Mouse (Mus musculus) kidney, embryonic 15.5 days (tissue): ENCODE measurements around the gene Col4a6. TPM values are rescaled to one million over a fixed set of nuclear protein-coding genes. Genes with fewer than 3 reads are reported as not detected.

Experiments
- ATAC-seq: fragments of 200-750 bp; cut with Nextera tagmentation; replicated peaks from 2 replicates; pipeline ENCODE4 v1.8.0; 2017; ENCODE audit warnings: moderate TSS enrichment; ENCODE audit not compliant: low FRiP score
- H3K27ac ChIP-seq: fragments of 300-500 bp; sonication (generic); 2 replicates; pipeline ENCODE4 v1.5.1; 2015; ENCODE audit warnings: mild to moderate bottlenecking, inconsistent platforms
- H3K27me3 ChIP-seq: fragments of 300-500 bp; sonication (generic); 2 replicates; pipeline ENCODE4 v1.6.1; 2015; ENCODE audit warnings: inconsistent platforms
- H3K36me3 ChIP-seq: fragments of 300-500 bp; sonication (generic); 2 replicates; pipeline ENCODE4 v1.6.1; 2015; ENCODE audit warnings: inconsistent platforms
- H3K4me1 ChIP-seq: fragments of 300-500 bp; sonication (generic); 2 replicates; pipeline ENCODE4 v1.6.1; 2015; ENCODE audit warnings: inconsistent platforms
- H3K4me2 ChIP-seq: fragments of 300-500 bp; sonication (generic); 2 replicates; pipeline ENCODE4 v1.6.1; 2015; ENCODE audit warnings: moderate library complexity, mild to moderate bottlenecking, inconsistent platforms
- H3K4me3 ChIP-seq: fragments of 300-500 bp; sonication (generic); replicated peaks from 2 replicates; pipeline ENCODE4 v1.5.1; 2015; ENCODE audit warnings: mild to moderate bottlenecking, inconsistent platforms
- H3K9ac ChIP-seq: fragments of 300-500 bp; sonication (generic); 2 replicates; pipeline ENCODE4 v1.6.1; 2015; ENCODE audit warnings: mild to moderate bottlenecking, inconsistent platforms
- H3K9me3 ChIP-seq: fragments of 300-500 bp; sonication (generic); replicated peaks from 2 replicates; pipeline ENCODE4 v1.6.1; 2016; ENCODE audit warnings: inconsistent platforms
- WGBS: fragments of 180-500 bp; shearing (Covaris S2); methylation state at CpG from one replicate; pipeline ENCODE4 v1.1.7; 2015; ENCODE audit warnings: mixed read lengths; 5-methylcytosine and 5-hydroxymethylcytosine counted together
- polyA plus RNA-seq: library from polyadenylated mRNA; unstranded; fragments of >200 nt; fragmentation: Nextera tagmentation; extraction: Ambion mirVana; gene quantifications from 2 replicates; pipeline ENCODE4 v1.2.1, GENCODE M21; 2015

The Col4a6 gene
- 2.2 and 2.4 TPM in 2 replicates for polyA plus RNA-seq

GRCm38 (mm10) chrX:141473470-141474302 is at the start of gene Col4a6:
TSS of gene Col4a6 (minus strand) at chrX:141474076.
- Histone ChIP-seq H3K4me1 (peaks cover 3% of the 10 kb centered on the region; the same call in 1 of the 2 replicates), H3K4me2 (peak within 1 kb of the TSS; percentile 62), H3K36me3 (no peaks in the 10 kb centered on the region), H3K4me3 (peak within 1 kb of the TSS; percentile 52), H3K9me3 (no peaks in the 10 kb centered on the region), H3K27me3 (peaks cover 32% of the 10 kb centered on the region), H3K27ac (peak within 1 kb of the TSS; percentile 75; the same call in 1 of the 2 replicates), H3K9ac (no peak within 1 kb of the TSS; the same call in 1 of the 2 replicates)
- peak; percentile 58 for ATAC-seq
- 17% methylated on average over 16 of the region's 16 CpGs for WGBS

GRCm38 (mm10) chrX:141503125-141503524 is 29.2 kb upstream of the Col4a6 start:
- ATAC-seq = no peak
- 85% methylated on average over 1 of the region's 1 CpGs for WGBS
- Histone ChIP-seq H3K9ac (no peak overlapping the region), H3K4me1 (no peaks in the 10 kb centered on the region), H3K36me3 (no peaks in the 10 kb centered on the region), H3K9me3 (no peaks in the 10 kb centered on the region), H3K4me2 (no peak overlapping the region), H3K27me3 (peaks cover 8% of the 10 kb centered on the region; the same call in 1 of the 2 replicates), H3K27ac (no peak overlapping the region), H3K4me3 (no peak overlapping the region)

GRCm38 (mm10) chrX:141494545-141494944 is 20.7 kb upstream of the Col4a6 start:
- Histone ChIP-seq H3K9ac (no peak overlapping the region), H3K4me3 (no peak overlapping the region), H3K36me3 (no peaks in the 10 kb centered on the region), H3K27me3 (peaks cover 15% of the 10 kb centered on the region), H3K27ac (no peak overlapping the region), H3K4me1 (no peaks in the 10 kb centered on the region), H3K9me3 (no peaks in the 10 kb centered on the region), H3K4me2 (no peak overlapping the region)
- no peak for ATAC-seq
- WGBS = 64% methylated on average over 4 of the region's 4 CpGs

- 22% methylated on average over 14 of the region's 14 CpGs for WGBS
- peak overlapping the region; percentile 52 for H3K4me3 ChIP-seq
- H3K4me1 ChIP-seq = peaks cover 3% of the 10 kb centered on the region; the same call in 1 of the 2 replicates
- peak overlapping the region; percentile 36 for H3K9ac ChIP-seq
- peak overlapping the region; percentile 62 for H3K4me2 ChIP-seq
- ATAC-seq = peak; percentile 81
- H3K36me3 ChIP-seq = no peaks in the 10 kb centered on the region
- peaks cover 30% of the 10 kb centered on the region for H3K27me3 ChIP-seq
- peak overlapping the region; percentile 75 for H3K27ac ChIP-seq
- H3K9me3 ChIP-seq = no peaks in the 10 kb centered on the region
These were observed 1.9 kb upstream of the Col4a6 start for GRCm38 (mm10) chrX:141475566-141476327.

- Histone ChIP-seq H3K36me3 (no peaks in the 10 kb centered on the region), H3K4me2 (peak within 1 kb of the TSS; percentile 62), H3K9me3 (no peaks in the 10 kb centered on the region), H3K27me3 (peaks cover 32% of the 10 kb centered on the region), H3K27ac (peak within 1 kb of the TSS; percentile 75), H3K9ac (peak within 1 kb of the TSS; percentile 36), H3K4me3 (peak within 1 kb of the TSS; percentile 52), H3K4me1 (peaks cover 3% of the 10 kb centered on the region; the same call in 1 of the 2 replicates)
- ATAC-seq = peak; percentile 94
- 9% methylated on average over 13 of the region's 13 CpGs for WGBS
These were observed 1.2 kb upstream of the Col4a6 start, which contains the start of gene Col4a5 for GRCm38 (mm10) chrX:141475110-141475509. TSS of gene Col4a5 (plus strand) at chrX:141475385.

GRCm38 (mm10) chrX:141447936-141448335 is 25.9 kb downstream of the Col4a6 start:
- no peak overlapping the region for H3K4me2 ChIP-seq
- H3K4me3 ChIP-seq = no peak overlapping the region
- H3K36me3 ChIP-seq = no peaks in the 10 kb centered on the region
- 83% methylated on average over 1 of the region's 1 CpGs for WGBS
- no peak overlapping the region for H3K27ac ChIP-seq
- no peak overlapping the region for H3K9ac ChIP-seq
- no peaks in the 10 kb centered on the region for H3K9me3 ChIP-seq
- H3K27me3 ChIP-seq = peaks cover 38% of the 10 kb centered on the region
- ATAC-seq = no peak
- H3K4me1 ChIP-seq = no peaks in the 10 kb centered on the region

GRCm38 (mm10) chrX:141439423-141439822 is 34.5 kb downstream of the Col4a6 start:
- H3K36me3 ChIP-seq = no peaks in the 10 kb centered on the region
- peaks cover 31% of the 10 kb centered on the region for H3K27me3 ChIP-seq
- H3K4me1 ChIP-seq = no peaks in the 10 kb centered on the region
- no peak overlapping the region for H3K4me2 ChIP-seq
- no peak overlapping the region for H3K9ac ChIP-seq
- H3K4me3 ChIP-seq = no peak overlapping the region
- no peak for ATAC-seq
- 57% methylated on average over 2 of the region's 2 CpGs for WGBS
- no peak overlapping the region for H3K27ac ChIP-seq
- H3K9me3 ChIP-seq = no peaks in the 10 kb centered on the region

GRCm38 (mm10) chrX:141436780-141437179 is 37.1 kb downstream of the Col4a6 start:
- H3K36me3 ChIP-seq = no peaks in the 10 kb centered on the region
- WGBS = 89% methylated on average over 6 of the region's 6 CpGs
- no peak overlapping the region for H3K9ac ChIP-seq
- H3K4me1 ChIP-seq = no peaks in the 10 kb centered on the region
- no peaks in the 10 kb centered on the region for H3K9me3 ChIP-seq
- no peak overlapping the region for H3K4me3 ChIP-seq
- H3K27me3 ChIP-seq = peaks cover 37% of the 10 kb centered on the region
- H3K27ac ChIP-seq = no peak overlapping the region
- H3K4me2 ChIP-seq = no peak overlapping the region
- no peak for ATAC-seq

GRCm38 (mm10) chrX:141415318-141415717 is 58.6 kb downstream of the Col4a6 start:
- no peak overlapping the region for H3K4me3 ChIP-seq
- no peaks in the 10 kb centered on the region for H3K36me3 ChIP-seq
- H3K9ac ChIP-seq = no peak overlapping the region
- H3K27me3 ChIP-seq = peaks cover 16% of the 10 kb centered on the region; the same call in 1 of the 2 replicates
- peak; percentile 79; the same call in 1 of the 2 replicates for ATAC-seq
- H3K4me2 ChIP-seq = no peak overlapping the region
- H3K4me1 ChIP-seq = no peaks in the 10 kb centered on the region
- H3K9me3 ChIP-seq = no peaks in the 10 kb centered on the region
- 42% methylated on average over 2 of the region's 2 CpGs for WGBS
- no peak overlapping the region for H3K27ac ChIP-seq

- H3K9ac ChIP-seq = no peak overlapping the region
- no peaks in the 10 kb centered on the region for H3K9me3 ChIP-seq
- H3K36me3 ChIP-seq = no peaks in the 10 kb centered on the region
- H3K4me1 ChIP-seq = no peaks in the 10 kb centered on the region
- no peak overlapping the region for H3K4me2 ChIP-seq
- no peak overlapping the region for H3K4me3 ChIP-seq
- WGBS = 44% methylated on average over 3 of the region's 3 CpGs
- H3K27me3 ChIP-seq = peaks cover 34% of the 10 kb centered on the region
- H3K27ac ChIP-seq = no peak overlapping the region
- no peak for ATAC-seq
These were observed 77.6 kb downstream of the Col4a6 start for GRCm38 (mm10) chrX:141396243-141396642.

GRCm38 (mm10) chrX:141385399-141386105 is 88.3 kb downstream of the Col4a6 start:
- H3K27me3 ChIP-seq = peaks cover 49% of the 10 kb centered on the region
- no peaks in the 10 kb centered on the region for H3K36me3 ChIP-seq
- H3K4me1 ChIP-seq = no peaks in the 10 kb centered on the region
- 82% methylated on average over 3 of the region's 3 CpGs for WGBS
- H3K27ac ChIP-seq = no peak overlapping the region
- no peak overlapping the region for H3K4me2 ChIP-seq
- H3K9me3 ChIP-seq = no peaks in the 10 kb centered on the region
- no peak for ATAC-seq
- H3K4me3 ChIP-seq = no peak overlapping the region
- no peak overlapping the region for H3K9ac ChIP-seq
